Mouse (Mus musculus) midbrain, embryonic 14.5 days (tissue): Measurements from ENCODE around the gene Ctdspl. TPM values are rescaled to one million over a fixed set of nuclear protein-coding genes. Genes with fewer than 3 reads are reported as not detected.

Experiments
- ATAC-seq: fragments of 200-750 bp; cut with Nextera tagmentation; 2 replicates; pipeline ENCODE4 v1.8.0; 2017; ENCODE audit warnings: moderate number of reproducible peaks, moderate library complexity; ENCODE audit not compliant: low FRiP score, low TSS enrichment
- DNase-seq: peaks from one replicate; pipeline ENCODE4 v3.0.0-alpha.2; 2015
- H3K27ac ChIP-seq: fragments of 300-500 bp; sonication (generic); replicated peaks from 2 replicates; pipeline ENCODE4 v1.5.1; 2014; ENCODE audit warnings: mild to moderate bottlenecking, low read depth, low read length, moderate library complexity
- H3K27me3 ChIP-seq: fragments of 300-500 bp; sonication (generic); 2 replicates; pipeline ENCODE4 v1.6.1; 2014; ENCODE audit warnings: low read length, control low read depth, mixed read lengths; ENCODE audit not compliant: control insufficient read depth, insufficient read depth
- H3K36me3 ChIP-seq: fragments of 300-500 bp; sonication (generic); 2 replicates; pipeline ENCODE4 v1.6.1; 2014; ENCODE audit warnings: low read length, control low read depth; ENCODE audit not compliant: control insufficient read depth, insufficient read depth
- H3K4me1 ChIP-seq: fragments of 300-500 bp; sonication (generic); 2 replicates; pipeline ENCODE4 v1.6.1; 2014; ENCODE audit warnings: mild to moderate bottlenecking, antibody characterized with exemption, low read length, control low read depth; ENCODE audit not compliant: control insufficient read depth, insufficient read depth
- H3K4me2 ChIP-seq: fragments of 300-500 bp; sonication (generic); 2 replicates; pipeline ENCODE4 v1.6.1; 2014; ENCODE audit warnings: mild to moderate bottlenecking, low read length, moderate library complexity
- H3K4me3 ChIP-seq: fragments of 300-500 bp; sonication (generic); replicated peaks from 2 replicates; pipeline ENCODE4 v1.5.1; 2014; ENCODE audit warnings: low read depth, low read length
- H3K9ac ChIP-seq: fragments of 300-500 bp; sonication (generic); replicated peaks from 2 replicates; pipeline ENCODE4 v1.6.1; 2014; ENCODE audit warnings: mild to moderate bottlenecking, low read length, moderate library complexity
- H3K9me3 ChIP-seq: fragments of 300-500 bp; sonication (generic); 2 replicates; pipeline ENCODE4 v1.6.1; 2016; ENCODE audit warnings: low read length, control low read depth, mixed read lengths; ENCODE audit not compliant: control insufficient read depth
- WGBS: fragments of 180-500 bp; shearing (Covaris S2); extraction: QIAGEN DNeasy Blood & Tissue Kit; methylation state at CpG from one replicate; pipeline ENCODE4 v1.1.7; 2014; 5-methylcytosine and 5-hydroxymethylcytosine counted together
- polyA plus RNA-seq: library from polyadenylated mRNA; unstranded; fragments of >200 nt; fragmentation: Nextera tagmentation; extraction: Ambion mirVana; gene quantifications from 2 replicates; pipeline ENCODE4 v1.2.1, GENCODE M21; 2014

The Ctdspl gene
- 8.0 and 8.2 TPM in 2 replicates for polyA plus RNA-seq

DNA sequence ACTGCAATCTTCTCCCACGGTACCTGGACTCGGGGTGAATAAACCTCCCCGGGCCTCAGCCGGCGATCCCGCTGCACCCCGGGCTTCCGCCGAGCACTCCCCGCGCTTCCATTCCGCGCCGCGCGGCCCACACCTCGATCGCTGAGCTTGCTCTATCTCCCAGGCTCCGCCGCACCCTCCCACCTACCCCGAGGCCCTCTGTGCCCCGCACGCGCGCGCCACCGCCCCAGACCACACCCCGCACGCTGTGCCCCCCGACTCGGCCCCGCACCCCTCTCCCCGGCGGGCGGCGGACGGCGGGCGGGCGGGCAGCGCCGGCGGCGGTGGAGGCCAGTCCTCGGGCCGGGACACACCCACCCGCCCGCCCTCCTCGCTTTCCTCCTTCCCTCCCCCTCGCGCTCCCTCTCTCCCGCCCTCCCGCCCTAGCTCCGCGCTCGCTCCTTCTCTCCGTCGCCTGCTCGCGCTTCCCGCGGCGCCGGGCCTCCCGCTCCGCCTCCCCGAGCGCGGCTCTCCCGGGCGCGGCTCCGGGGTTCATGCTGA is at the start of gene Ctdspl:
Ctdspl (plus strand) TSS at position 343 of the 540 bp plus-strand sequence.
- Histone ChIP-seq H3K9ac (peak within 1 kb of the TSS; percentile 84), H3K4me1 (peaks cover 18% of the 10 kb centered on the region), H3K9me3 (no peaks in the 10 kb centered on the region), H3K36me3 (no peaks in the 10 kb centered on the region), H3K4me3 (peak within 1 kb of the TSS; percentile 70), H3K27me3 (no peaks in the 10 kb centered on the region), H3K4me2 (peak within 1 kb of the TSS; percentile 98), H3K27ac (peak within 1 kb of the TSS; percentile 84)
- WGBS: under 1% methylated on average over 49 of the region's 73 CpGs
- peak; percentile 53 for ATAC-seq
- DNase-seq: peak; percentile 82

DNA sequence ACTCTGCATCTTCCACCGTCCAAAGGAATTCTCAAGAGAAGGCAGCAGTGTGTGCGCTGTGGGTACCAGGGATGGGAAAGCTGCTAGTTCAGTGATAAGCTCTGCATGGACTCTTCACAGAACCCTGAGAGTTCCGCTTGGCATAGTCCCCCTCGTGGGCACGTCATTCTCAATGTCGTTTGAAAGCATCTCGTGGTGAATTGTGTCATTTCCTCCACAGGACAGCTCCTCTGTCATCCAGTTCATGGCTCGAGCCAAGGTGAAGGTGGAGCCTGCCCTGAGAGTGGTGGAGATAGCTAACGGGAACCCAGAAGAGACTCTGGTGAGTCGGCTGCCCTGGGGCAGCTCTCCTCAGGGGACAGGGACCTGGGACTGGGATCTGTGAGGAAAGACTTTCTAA is 49.4 kb upstream of the Ctdspl start:
- H3K4me2 ChIP-seq: no peak overlapping the region
- no peak overlapping the region for H3K9ac ChIP-seq
- 81% methylated on average over 10 of the region's 10 CpGs for WGBS
- H3K9me3 ChIP-seq: no peaks in the 10 kb centered on the region
- no peak for DNase-seq
- H3K27me3 ChIP-seq: no peaks in the 10 kb centered on the region
- H3K36me3 ChIP-seq: no peaks in the 10 kb centered on the region
- H3K4me1 ChIP-seq: no peaks in the 10 kb centered on the region
- no peak overlapping the region for H3K27ac ChIP-seq
- no peak for ATAC-seq
- H3K4me3 ChIP-seq: no peak overlapping the region

DNA sequence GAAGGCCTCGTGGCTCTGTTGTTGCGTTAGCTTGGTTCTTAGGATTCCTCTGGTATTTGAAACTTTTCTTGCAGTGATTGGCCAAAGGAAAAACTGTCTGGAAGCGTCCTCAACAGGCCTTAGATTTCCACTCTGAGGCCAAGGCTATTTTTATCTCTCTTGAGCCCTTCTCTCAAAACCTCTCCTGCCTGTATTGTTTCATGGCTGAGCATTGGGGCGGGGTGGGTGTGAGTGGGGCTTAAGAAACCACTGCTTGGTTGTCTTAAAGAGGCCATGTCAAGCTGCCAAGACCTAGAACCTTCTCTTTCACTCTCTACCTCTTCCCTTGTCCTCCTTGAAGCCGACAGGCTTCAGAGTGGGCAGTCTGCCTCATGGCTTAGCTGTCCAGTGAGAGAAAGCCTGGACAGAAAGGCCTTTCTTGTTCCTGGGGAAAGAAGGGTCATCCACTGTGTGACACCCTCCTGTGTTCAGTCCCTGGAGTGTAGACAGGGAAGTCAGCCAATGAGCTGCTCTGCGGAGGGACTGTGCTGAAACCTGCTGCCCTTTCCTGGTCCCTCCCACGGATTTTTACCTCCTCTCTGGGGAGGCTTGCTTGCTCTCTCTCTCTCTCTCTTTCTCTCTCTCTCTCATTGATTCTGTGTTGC is 48.8 kb upstream of the Ctdspl start:
- no peaks in the 10 kb centered on the region for H3K4me1 ChIP-seq
- H3K4me3 ChIP-seq: no peak overlapping the region
- WGBS: 78% methylated on average over 7 of the region's 7 CpGs
- no peak overlapping the region for H3K4me2 ChIP-seq
- DNase-seq (no peak), ATAC-seq (no peak)
- no peaks in the 10 kb centered on the region for H3K36me3 ChIP-seq
- H3K9ac ChIP-seq: no peak overlapping the region
- no peaks in the 10 kb centered on the region for H3K27me3 ChIP-seq
- no peaks in the 10 kb centered on the region for H3K9me3 ChIP-seq
- no peak overlapping the region for H3K27ac ChIP-seq

DNA sequence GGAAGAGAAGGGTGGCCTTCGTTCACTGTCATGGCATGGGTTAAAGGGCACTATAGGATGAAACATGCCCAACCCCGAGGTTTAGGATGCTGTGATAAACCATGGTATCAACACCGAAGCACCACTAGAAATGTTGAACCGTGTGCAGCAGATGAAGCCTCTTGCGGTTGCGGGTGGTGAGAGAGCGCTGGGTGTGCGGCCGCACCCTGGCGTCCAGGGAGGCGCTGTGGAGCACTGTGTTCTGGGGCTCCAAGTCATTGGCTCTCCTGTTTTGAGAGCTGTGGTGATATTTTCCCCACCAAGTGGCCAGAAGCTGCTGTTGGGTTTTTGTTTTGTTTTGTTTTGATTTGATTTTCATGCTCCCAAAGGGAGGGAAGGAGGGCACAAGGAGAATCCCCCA is 47.7 kb upstream of the Ctdspl start:
- ATAC-seq: no peak

DNA sequence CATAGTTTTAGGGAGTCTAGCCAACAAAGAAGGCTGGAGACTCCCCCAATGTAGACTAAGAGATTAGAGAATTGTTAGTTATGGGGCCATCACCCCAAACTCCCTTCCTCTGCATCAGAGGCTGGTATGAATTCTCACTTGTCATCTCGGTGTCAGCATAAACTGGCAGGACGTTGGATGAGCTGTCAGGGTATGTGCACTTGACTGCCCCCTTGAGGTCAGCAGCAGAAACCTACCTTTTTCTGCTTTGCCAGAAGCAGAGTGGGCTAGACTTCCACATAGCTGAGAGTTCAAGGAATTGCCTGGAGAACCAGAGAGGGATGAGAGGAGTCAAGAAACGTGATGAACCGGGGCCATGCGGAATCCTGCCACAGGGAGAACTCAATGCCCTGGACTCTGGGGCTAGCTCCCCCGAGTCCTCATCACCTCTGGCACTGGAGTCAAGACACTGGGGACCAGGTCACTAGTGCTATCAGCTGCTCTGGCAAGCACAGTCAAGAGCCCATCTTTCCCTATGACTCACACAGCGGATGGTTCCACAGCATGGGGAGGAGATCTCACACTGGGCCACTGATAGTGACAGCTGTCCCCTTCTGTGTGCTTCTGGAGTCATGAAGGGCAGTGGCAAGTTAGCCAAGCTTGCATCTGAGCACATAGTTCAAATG is 44.8 kb upstream of the Ctdspl start:
- 78% methylated on average over 7 of the region's 7 CpGs for WGBS
- H3K9me3 ChIP-seq: no peaks in the 10 kb centered on the region
- DNase-seq: peak; percentile 13
- ATAC-seq: no peak
- no peak overlapping the region for H3K4me2 ChIP-seq
- no peaks in the 10 kb centered on the region for H3K36me3 ChIP-seq
- no peaks in the 10 kb centered on the region for H3K4me1 ChIP-seq
- H3K27me3 ChIP-seq: no peaks in the 10 kb centered on the region
- no peak overlapping the region for H3K9ac ChIP-seq
- no peak overlapping the region for H3K27ac ChIP-seq
- H3K4me3 ChIP-seq: no peak overlapping the region

More for the DNA sequence above, 47.7 kb upstream of the Ctdspl start:
- no peak overlapping the region for H3K4me2 ChIP-seq
- H3K9me3 ChIP-seq: no peaks in the 10 kb centered on the region
- DNase-seq: no peak
- H3K4me3 ChIP-seq: no peak overlapping the region
- H3K36me3 ChIP-seq: no peaks in the 10 kb centered on the region
- no peak overlapping the region for H3K27ac ChIP-seq
- H3K9ac ChIP-seq: no peak overlapping the region
- 93% methylated on average over 11 of the region's 11 CpGs for WGBS
- no peaks in the 10 kb centered on the region for H3K27me3 ChIP-seq
- H3K4me1 ChIP-seq: no peaks in the 10 kb centered on the region

DNA sequence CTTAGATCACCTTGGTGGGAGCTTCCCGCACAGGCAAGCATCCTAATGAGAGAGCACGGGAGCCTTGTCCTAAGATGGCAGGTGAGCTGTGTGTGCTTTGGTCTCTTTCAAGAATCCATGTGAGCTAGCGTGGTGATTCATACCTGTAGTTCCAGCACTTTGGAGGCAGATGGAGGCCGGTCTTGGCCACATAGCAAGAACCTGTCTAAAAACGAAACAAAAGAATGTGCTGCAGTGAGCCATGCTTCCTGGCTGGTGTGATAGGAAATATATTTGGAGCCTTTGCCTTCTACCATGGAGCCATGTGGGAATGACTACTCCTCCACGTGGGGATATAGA is 44.3 kb upstream of the Ctdspl start:
- 93% methylated on average over 6 of the region's 6 CpGs for WGBS
- Histone ChIP-seq H3K27ac (no peak overlapping the region), H3K4me3 (no peak overlapping the region), H3K9me3 (no peaks in the 10 kb centered on the region), H3K4me1 (no peaks in the 10 kb centered on the region), H3K27me3 (no peaks in the 10 kb centered on the region), H3K9ac (no peak overlapping the region), H3K36me3 (no peaks in the 10 kb centered on the region), H3K4me2 (no peak overlapping the region)
- DNase-seq (no peak), ATAC-seq (no peak)

DNA sequence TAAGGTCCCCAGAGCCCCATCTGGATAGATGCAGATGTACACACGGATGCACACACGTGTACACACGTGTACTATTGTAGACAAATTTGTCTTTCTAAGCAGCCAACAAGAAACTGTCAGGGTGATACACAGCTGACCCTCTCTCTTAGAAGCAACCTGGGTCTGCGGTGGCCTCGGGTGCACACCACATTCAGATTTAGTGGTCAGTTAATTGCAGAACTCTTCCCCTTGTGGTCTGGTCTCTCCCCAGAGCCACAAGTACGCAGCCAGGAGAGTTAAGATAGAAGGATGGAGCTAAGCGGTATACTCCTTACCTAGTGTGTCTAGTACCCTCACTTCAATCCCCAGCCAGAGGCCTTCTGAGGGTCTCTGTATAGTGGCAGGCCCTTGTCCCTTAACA is 43.1 kb upstream of the Ctdspl start:
- Histone ChIP-seq H3K36me3 (no peaks in the 10 kb centered on the region), H3K9me3 (no peaks in the 10 kb centered on the region), H3K9ac (no peak overlapping the region), H3K4me1 (no peaks in the 10 kb centered on the region), H3K27ac (no peak overlapping the region), H3K4me3 (no peak overlapping the region), H3K27me3 (no peaks in the 10 kb centered on the region), H3K4me2 (no peak overlapping the region)
- WGBS: 90% methylated on average over 7 of the region's 7 CpGs
- ATAC-seq: no peak
- no peak for DNase-seq

DNA sequence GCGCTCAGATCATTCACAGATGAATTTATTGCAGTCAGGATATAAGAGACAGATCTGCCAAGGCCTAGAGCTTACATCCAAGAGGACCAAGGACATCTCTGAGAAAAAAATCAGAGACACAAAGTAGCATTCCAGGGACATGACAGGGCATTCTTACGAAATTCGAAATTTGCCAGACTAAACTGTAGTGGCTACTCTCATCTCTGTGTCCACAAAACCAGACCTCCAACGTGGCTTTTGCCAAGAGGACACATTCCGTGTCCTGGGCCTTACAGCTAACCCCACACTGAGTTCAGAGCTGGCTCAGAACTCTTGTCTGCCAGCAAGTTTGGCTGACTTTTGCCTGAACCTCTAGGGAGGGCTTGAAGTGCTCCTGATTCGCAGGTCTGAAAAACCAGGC is 40.5 kb upstream of the Ctdspl start:
- DNase-seq: no peak
- 78% methylated on average over 6 of the region's 6 CpGs for WGBS
- no peak for ATAC-seq

DNA sequence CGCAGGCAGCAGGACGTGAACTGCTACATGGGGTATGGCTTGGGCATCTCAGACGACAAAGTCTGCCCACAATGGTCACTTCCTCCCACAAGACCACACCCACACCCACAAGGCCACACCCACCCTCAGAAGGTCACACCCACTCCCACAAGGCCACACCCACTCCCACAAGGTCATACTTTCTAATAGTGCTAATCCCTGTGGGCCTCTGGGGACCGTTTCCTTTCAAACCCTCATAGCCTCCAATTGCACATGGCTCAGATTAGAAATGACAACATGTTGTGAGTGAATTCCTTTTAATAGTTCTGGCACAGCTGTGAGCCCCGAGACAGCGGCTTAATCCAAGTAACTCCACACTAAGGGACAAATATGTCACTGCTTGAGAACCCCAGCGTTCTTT is 39.1 kb upstream of the Ctdspl start:
- Histone ChIP-seq H3K36me3 (no peaks in the 10 kb centered on the region), H3K4me2 (no peak overlapping the region), H3K27ac (no peak overlapping the region), H3K9me3 (no peaks in the 10 kb centered on the region), H3K9ac (no peak overlapping the region), H3K27me3 (no peaks in the 10 kb centered on the region), H3K4me1 (no peaks in the 10 kb centered on the region; the same call in 1 of the 2 replicates), H3K4me3 (no peak overlapping the region)
- WGBS: 74% methylated on average over 7 of the region's 7 CpGs
- ATAC-seq (no peak), DNase-seq (no peak)

More for the DNA sequence above, 40.5 kb upstream of the Ctdspl start:
- no peak overlapping the region for H3K9ac ChIP-seq
- H3K36me3 ChIP-seq: no peaks in the 10 kb centered on the region
- H3K4me3 ChIP-seq: no peak overlapping the region
- no peaks in the 10 kb centered on the region for H3K9me3 ChIP-seq
- H3K27me3 ChIP-seq: no peaks in the 10 kb centered on the region
- no peaks in the 10 kb centered on the region; the same call in 1 of the 2 replicates for H3K4me1 ChIP-seq
- H3K27ac ChIP-seq: no peak overlapping the region
- no peak overlapping the region for H3K4me2 ChIP-seq
